Comparison of ENCODE assay signal across 17 mouse cellular contexts in the genomic region with DNA sequence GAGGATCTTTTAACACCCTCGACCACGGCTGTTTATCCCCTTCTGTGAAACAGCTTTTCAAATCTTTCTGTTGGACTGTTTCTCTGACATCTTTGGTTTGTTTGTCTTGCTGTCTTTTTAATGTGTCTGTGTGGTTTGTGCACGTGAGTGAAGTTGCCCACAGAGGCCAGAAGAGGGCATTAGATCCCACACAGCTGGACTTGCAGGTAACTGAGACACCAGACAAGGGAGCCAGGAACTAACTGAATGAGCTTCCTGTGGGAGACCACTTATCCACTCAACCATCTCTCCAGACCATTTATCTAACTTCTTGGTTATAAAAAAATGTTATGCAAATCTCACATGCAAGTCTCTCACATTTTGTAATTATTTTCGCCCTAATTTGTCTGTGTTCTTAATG. TPM values are rescaled to one million over a fixed set of nuclear protein-coding genes. Genes with fewer than 3 reads are reported as not detected.
DNase-seq lines count a peak whose midpoint lies in the region; ATAC-seq and TF ChIP-seq lines count a peak whose summit lies in the region.
"Had no signal": no experiment of that assay in that cellular context is flagged by ENCODE, and none has a peak within 500 bp of the region (broad histone marks: within the 10 kb centered on the region; RNA-seq: fewer than 3 reads in every experiment).

No protein-coding gene starts in this region.

- no peak for TF ChIP-seq EP300 in heart, postnatal 0 days (IDR thresholded peaks at IDR 0.05; ENCODE audit: low read depth)

- TF ChIP-seq CTCF in cerebellum, adult 2 months (IDR thresholded peaks at IDR 0.05; ENCODE audit: borderline replicate concordance, insufficient read depth, low read depth, low read length), result no peak
- 0 out of 2 replicates have a peak, but pooled peaks have one; percentile 13 for TF ChIP-seq CTCF in heart, postnatal 0 days (IDR thresholded peaks at IDR 0.05; ENCODE audit: low read depth)
- peak; percentile 16; the same call in 1 of the 2 replicates for TF ChIP-seq CTCF in lung, embryonic 14.5 days (IDR thresholded peaks at IDR 0.05; ENCODE audit: low read depth)

- no peak for ATAC-seq in heart, postnatal 0 days (ENCODE audit: insufficient read depth, low read depth)
- ATAC-seq in lung, embryonic 14.5 days (ENCODE audit: insufficient read depth), result no peak
- ATAC-seq: hindbrain, postnatal 0 days had no signal

- no peak overlapping the region for H3K4me3 ChIP-seq in cerebellum, adult 2 months (replicated peaks; ENCODE audit: insufficient read depth, low read depth, low read length)
- no peak overlapping the region for H3K4me3 ChIP-seq in heart, postnatal 0 days (ENCODE audit: low read depth, low read length)
- no peak overlapping the region for H3K4me3 ChIP-seq in lung, embryonic 14.5 days (ENCODE audit: low read depth, low read length)
- H3K4me3 ChIP-seq: embryonic facial prominence, embryonic 13.5 days; forebrain, embryonic 10.5 days; limb, embryonic 12.5 days had no signal

- H3K27me3 ChIP-seq in cerebellum, adult 2 months (ENCODE audit: control insufficient read depth, insufficient read depth, low read length), result no peaks in the 10 kb centered on the region
- H3K27me3 ChIP-seq in heart, postnatal 0 days (ENCODE audit: control insufficient read depth, insufficient read depth, low read length), result no peaks in the 10 kb centered on the region
- H3K27me3 ChIP-seq in lung, embryonic 14.5 days (ENCODE audit: insufficient read depth, low read length), result no peaks in the 10 kb centered on the region
- H3K27me3 ChIP-seq: embryonic facial prominence, embryonic 13.5 days; limb, embryonic 12.5 days; megakaryocyte, embryonic 14.5 days had no signal

- WGBS in cerebellum, adult 2 months, result 66% methylated on average over 4 of the region's 4 CpGs
- 81% methylated on average over 4 of the region's 4 CpGs for WGBS in heart, postnatal 0 days
- 71% methylated on average over 4 of the region's 4 CpGs for WGBS in lung, embryonic 14.5 days

- H3K27ac ChIP-seq in cerebellum, adult 2 months (ENCODE audit: insufficient read depth, low read length), result no peak overlapping the region
- H3K27ac ChIP-seq in heart, postnatal 0 days (ENCODE audit: low read depth), result peak overlapping the region; percentile 87
- no peak overlapping the region for H3K27ac ChIP-seq in lung, embryonic 14.5 days (ENCODE audit: low read depth)
- H3K27ac ChIP-seq: embryonic facial prominence, embryonic 13.5 days; forebrain, embryonic 10.5 days; hindbrain, postnatal 0 days; limb, embryonic 12.5 days had no signal

- peaks cover 23% of the 10 kb centered on the region for H3K4me1 ChIP-seq in cerebellum, adult 2 months (ENCODE audit: control insufficient read depth, insufficient read depth, low read length)
- peaks cover 62% of the 10 kb centered on the region for H3K4me1 ChIP-seq in heart, postnatal 0 days (ENCODE audit: control insufficient read depth, insufficient read depth)
- H3K4me1 ChIP-seq in lung, embryonic 14.5 days (ENCODE audit: insufficient read depth), result no peaks in the 10 kb centered on the region
- H3K4me1 ChIP-seq: forebrain, embryonic 10.5 days; limb, embryonic 12.5 days had no signal

- no peak overlapping the region for H3K4me2 ChIP-seq in heart, postnatal 0 days (ENCODE audit: low read depth, low read length)
- H3K4me2 ChIP-seq in lung, embryonic 14.5 days, result no peak overlapping the region
- H3K4me2 ChIP-seq: embryonic facial prominence, embryonic 13.5 days; limb, embryonic 12.5 days had no signal

- no peak overlapping the region for H3K9ac ChIP-seq in heart, postnatal 0 days (replicated peaks; ENCODE audit: low read depth, low read length)
- H3K9ac ChIP-seq in lung, embryonic 14.5 days, result no peak overlapping the region
- H3K9ac ChIP-seq: embryonic facial prominence, embryonic 13.5 days; limb, embryonic 12.5 days had no signal

- H3K9me3 ChIP-seq in heart, postnatal 0 days (replicated peaks; ENCODE audit: control insufficient read depth, low read length), result no peaks in the 10 kb centered on the region
- no peaks in the 10 kb centered on the region for H3K9me3 ChIP-seq in lung, embryonic 14.5 days (ENCODE audit: low read depth, low read length)
- H3K9me3 ChIP-seq: embryonic facial prominence, embryonic 13.5 days had no signal

- no peaks in the 10 kb centered on the region for H3K36me3 ChIP-seq in heart, postnatal 0 days (replicated peaks; ENCODE audit: control insufficient read depth, insufficient read depth, low read length)
- H3K36me3 ChIP-seq in lung, embryonic 14.5 days (ENCODE audit: insufficient read depth), result no peaks in the 10 kb centered on the region; the same call in 1 of the 2 replicates

- no peak for TF ChIP-seq POLR2A in cerebellum, adult 2 months (IDR thresholded peaks at IDR 0.05; ENCODE audit: borderline replicate concordance, insufficient read depth, low read length)

- DNase-seq in cerebellum, adult 9-11 months, result peak; percentile 13
- no peak for DNase-seq in cerebellum, adult 2 months
- no peak for DNase-seq in heart, postnatal 0 days (ENCODE audit: low spot score)
- no peak for DNase-seq in heart, adult 9 months (ENCODE audit: low spot score in 2 of 2)
- DNase-seq in lung, embryonic 14.5 days, result no peak
- no peak for DNase-seq in lung, postnatal 36 days
- peak; percentile 24 for DNase-seq in induced T-regulatory cell, adult 2 months (ENCODE audit: low read depth)
- no peak for DNase-seq in right cerebral cortex, postnatal 25 days
- DNase-seq: cerebellum, adult 11 months; kidney, postnatal 4 days; lung, adult 2 months; retina, postnatal 1 day had no signal

RNA-seq across cellular contexts. Expression of gene Egln1, which starts 18.5 kb away (rescaled TPM):
- polyA plus RNA-seq in cerebellum, adult 2 months (2012; rRNA removed), result 58.1 and 58.8 TPM in 2 replicates
- 60.9 and 79.6 TPM in 2 replicates for total RNA-seq in heart, postnatal 0 days (2014; rRNA removed; ENCODE audit: low replicate concordance)
- 16.5 and 17.7 TPM in 2 replicates for polyA plus RNA-seq in heart, postnatal 0 days (2015; fragmentation: Nextera tagmentation; extraction: Ambion mirVana)
- 14.4 and 16.2 TPM in 2 replicates for polyA plus RNA-seq in lung, embryonic 14.5 days (2014; fragmentation: Nextera tagmentation; extraction: Ambion mirVana)

RNA-seq across cellular contexts. Expression of gene Sprtn, which starts 33.0 kb away (rescaled TPM):
- polyA plus RNA-seq in cerebellum, adult 2 months (2012; rRNA removed), result 18.5 and 19.5 TPM in 2 replicates
- total RNA-seq in heart, postnatal 0 days (2014; rRNA removed; ENCODE audit: low replicate concordance), result 9.6 and 14.5 TPM in 2 replicates
- polyA plus RNA-seq in heart, postnatal 0 days (2015; fragmentation: Nextera tagmentation; extraction: Ambion mirVana), result 5.1 and 6.7 TPM in 2 replicates
- polyA plus RNA-seq in lung, embryonic 14.5 days (2014; fragmentation: Nextera tagmentation; extraction: Ambion mirVana), result 9.5 and 10.1 TPM in 2 replicates

RNA-seq across cellular contexts. Expression of gene Exoc8, which starts 33.1 kb away (rescaled TPM):
- 16.2 and 18.2 TPM in 2 replicates for polyA plus RNA-seq in cerebellum, adult 2 months (2012; rRNA removed)
- 9.0 and 16.9 TPM in 2 replicates for total RNA-seq in heart, postnatal 0 days (2014; rRNA removed; ENCODE audit: low replicate concordance)
- 5.0 and 5.3 TPM in 2 replicates for polyA plus RNA-seq in heart, postnatal 0 days (2015; fragmentation: Nextera tagmentation; extraction: Ambion mirVana)
- polyA plus RNA-seq in lung, embryonic 14.5 days (2014; fragmentation: Nextera tagmentation; extraction: Ambion mirVana), result 8.9 and 9.8 TPM in 2 replicates

Comparison
In these comparisons a context has a peak if more than half of its experiments do, and no peak if none do; other contexts are left out.
1. DNase-seq: peak in cerebellum, adult 9-11 months (single experiment) and induced T-regulatory cell, adult 2 months (single experiment); none in cerebellum, adult 2 months (0 of 2), heart, postnatal 0 days (single experiment), heart, adult 9 months (0 of 2), lung, embryonic 14.5 days (single experiment), lung, postnatal 36 days (single experiment) and right cerebral cortex, postnatal 25 days (single experiment).